Mouse (Mus musculus): Measurements from ENCODE around the gene Hoxd9. TPM values are rescaled to one million over a fixed set of nuclear protein-coding genes. Genes with fewer than 3 reads are reported as not detected.

Gene Hoxd9
- total and polyA plus RNA-seq, 3 experiments = not detected

- Histone ChIP-seq H3K4me3 (replicated peaks in 1 of 3; ENCODE audit: low read depth in 2 of 3, low read length in 2 of 3, poor library complexity in 1 of 3) (no peak overlapping the region), H3K27ac (ENCODE audit: insufficient read depth, low read depth) (no peak overlapping the region), H3K36me3 (replicated peaks in 1 of 2; ENCODE audit: control insufficient read depth in 1 of 2, insufficient read depth in 1 of 2, low read length in 1 of 2) (no peaks in the 10 kb centered on the region), H3K79me2 (replicated peaks; ENCODE audit: control insufficient read depth, extremely low read depth, insufficient read depth, poor library complexity, severe bottlenecking) (no peaks in the 10 kb centered on the region), H3K4me2 (ENCODE audit: insufficient read depth, low read depth, poor library complexity, severe bottlenecking) (no peak overlapping the region), H3K4me1 (ENCODE audit: control insufficient read depth in 1 of 2, insufficient read depth in 2 of 2) (no peaks in the 10 kb centered on the region), H3K27me3 (replicated peaks) (no peaks in the 10 kb centered on the region), H3K9ac (ENCODE audit: insufficient read depth, low read depth) (no peak overlapping the region), H3K9me3 (replicated peaks; ENCODE audit: low read length) (peaks cover 38% of the 10 kb centered on the region)
- dilution Hi-C loops (cut with MboI; ENCODE audit: extremely low pct_ligation_motif_present, extremely low pct_unique_long_range_greater_than_20kb, low sequenced_read_pairs) (no loop called here), in situ Hi-C loops (cut with MboI; ENCODE audit: low pct_ligation_motif_present, low pct_unique_long_range_greater_than_20kb, low sequenced_read_pairs) (loop anchor here (25.0 kb wide), 1 partner anchor 1069 kb away; the partner anchor contains the start of gene Chrna1)
- no peak for TF ChIP-seq MAX (IDR thresholded peaks at IDR 0.05; ENCODE audit: low read length)
- no peak for TF ChIP-seq RCOR1 (conservative IDR thresholded peaks at IDR 0.05; ENCODE audit: low read depth, low read length)
- no peak for DNase-seq (ENCODE audit: extremely low read depth)
Measured at GRCm38 (mm10) chr2:74656632-74657021, 40.9 kb upstream of the Hoxd9 start.

GRCm38 (mm10) chr2:74657251-74658023 is 40.1 kb upstream of the Hoxd9 start:
- dilution Hi-C loops (cut with MboI; ENCODE audit: extremely low pct_ligation_motif_present, extremely low pct_unique_long_range_greater_than_20kb, low sequenced_read_pairs) (no loop called here), in situ Hi-C loops (cut with MboI; ENCODE audit: low pct_ligation_motif_present, low pct_unique_long_range_greater_than_20kb, low sequenced_read_pairs) (loop anchor here (25.0 kb wide), 1 partner anchor 1070 kb away; the partner anchor contains the start of gene Chrna1)
- no peak for DNase-seq (ENCODE audit: extremely low read depth)
- Histone ChIP-seq H3K27ac (ENCODE audit: insufficient read depth, low read depth) (no peak overlapping the region), H3K4me2 (ENCODE audit: insufficient read depth, low read depth, poor library complexity, severe bottlenecking) (no peak overlapping the region), H3K4me1 (ENCODE audit: control insufficient read depth in 1 of 2, insufficient read depth in 2 of 2) (no peaks in the 10 kb centered on the region), H3K9ac (ENCODE audit: insufficient read depth, low read depth) (no peak overlapping the region), H3K36me3 (replicated peaks in 1 of 2; ENCODE audit: control insufficient read depth in 1 of 2, insufficient read depth in 1 of 2, low read length in 1 of 2) (no peaks in the 10 kb centered on the region), H3K9me3 (replicated peaks; ENCODE audit: low read length) (peaks cover 38% of the 10 kb centered on the region), H3K27me3 (replicated peaks) (no peaks in the 10 kb centered on the region), H3K4me3 (replicated peaks in 1 of 3; ENCODE audit: low read depth in 2 of 3, low read length in 2 of 3, poor library complexity in 1 of 3) (no peak overlapping the region), H3K79me2 (replicated peaks; ENCODE audit: control insufficient read depth, extremely low read depth, insufficient read depth, poor library complexity, severe bottlenecking) (no peaks in the 10 kb centered on the region)
- TF ChIP-seq ETS1 (conservative IDR thresholded peaks at IDR 0.05; ENCODE audit: low read depth, low read length) (no peak), MYC (IDR thresholded peaks at IDR 0.05; ENCODE audit: low read depth, low read length) (no peak), TBP (conservative IDR thresholded peaks at IDR 0.05; ENCODE audit: low read depth, low read length) (no peak), CHD1 (IDR thresholded peaks at IDR 0.05; ENCODE audit: low read depth, low read length) (no peak), USF2 (conservative IDR thresholded peaks at IDR 0.05; ENCODE audit: low read depth, low read length) (no peak), USF1 (IDR thresholded peaks at IDR 0.05; ENCODE audit: low read depth, low read length) (no peak), NELFE (IDR thresholded peaks at IDR 0.05; ENCODE audit: low read depth, low read length) (no peak), CTCF (conservative IDR thresholded peaks at IDR 0.05 in 1 of 2, IDR thresholded peaks at IDR 0.05 in 1 of 2; ENCODE audit: low read depth in 2 of 2, low read length in 2 of 2) (no peak), RAD21 (IDR thresholded peaks at IDR 0.05; ENCODE audit: low read depth, low read length) (no peak)

GRCm38 (mm10) chr2:74658024-74658666 is 39.4 kb upstream of the Hoxd9 start:
- Histone ChIP-seq H3K9ac (ENCODE audit: insufficient read depth, low read depth) (no peak overlapping the region), H3K27ac (ENCODE audit: insufficient read depth, low read depth) (no peak overlapping the region), H3K27me3 (replicated peaks) (no peaks in the 10 kb centered on the region), H3K4me3 (replicated peaks in 1 of 3; ENCODE audit: low read depth in 2 of 3, low read length in 2 of 3, poor library complexity in 1 of 3) (no peak overlapping the region), H3K9me3 (replicated peaks; ENCODE audit: low read length) (peaks cover 38% of the 10 kb centered on the region), H3K4me1 (ENCODE audit: control insufficient read depth in 1 of 2, insufficient read depth in 2 of 2) (peaks cover 0 to 1% of the 10 kb centered on the region in 2 experiments; a peak in 1 of 4 replicates), H3K4me2 (ENCODE audit: insufficient read depth, low read depth, poor library complexity, severe bottlenecking) (no peak overlapping the region), H3K79me2 (replicated peaks; ENCODE audit: control insufficient read depth, extremely low read depth, insufficient read depth, poor library complexity, severe bottlenecking) (no peaks in the 10 kb centered on the region), H3K36me3 (replicated peaks in 1 of 2; ENCODE audit: control insufficient read depth in 1 of 2, insufficient read depth in 1 of 2, low read length in 1 of 2) (no peaks in the 10 kb centered on the region)
- no peak for DNase-seq (ENCODE audit: extremely low read depth)
- dilution Hi-C loops (cut with MboI; ENCODE audit: extremely low pct_ligation_motif_present, extremely low pct_unique_long_range_greater_than_20kb, low sequenced_read_pairs) (no loop called here), in situ Hi-C loops (cut with MboI; ENCODE audit: low pct_ligation_motif_present, low pct_unique_long_range_greater_than_20kb, low sequenced_read_pairs) (loop anchor here (25.0 kb wide), 1 partner anchor 1071 kb away; the partner anchor contains the start of gene Chrna1)
- TF ChIP-seq MAX (IDR thresholded peaks at IDR 0.05; ENCODE audit: low read length) = no peak
- TF ChIP-seq TBP (conservative IDR thresholded peaks at IDR 0.05; ENCODE audit: low read depth, low read length) = no peak
- no peak for TF ChIP-seq CHD1 (IDR thresholded peaks at IDR 0.05; ENCODE audit: low read depth, low read length)
- TF ChIP-seq RAD21 (IDR thresholded peaks at IDR 0.05; ENCODE audit: low read depth, low read length) = no peak
- no peak for TF ChIP-seq PAX5 (IDR thresholded peaks at IDR 0.05; ENCODE audit: low read length)

Measured in CH12.LX (cell line).